Mouse (Mus musculus): ENCODE measurements around the gene Aadacl3. TPM values are rescaled to one million over a fixed set of nuclear protein-coding genes. Genes with fewer than 3 reads are reported as not detected.

Gene Aadacl3
- polyA plus RNA-seq, 1 experiment: not detected

- no peak overlapping the region for H3K4me3 ChIP-seq (ENCODE audit: insufficient read depth, low read length)
- no peaks in the 10 kb centered on the region for H3K4me1 ChIP-seq (ENCODE audit: control insufficient read depth, insufficient read depth, low read length)
- H3K27ac ChIP-seq (ENCODE audit: insufficient read depth, low read length): no peak overlapping the region
- TF ChIP-seq CTCF (IDR thresholded peaks at IDR 0.05; ENCODE audit: extremely low read depth, insufficient read depth, low read length) (no peak), POLR2A (IDR thresholded peaks at IDR 0.05; ENCODE audit: extremely low read depth, insufficient read depth, low read length) (no peak)
These were observed 30.3 kb downstream of the Aadacl3 start for GRCm38 (mm10) chr4:144433216-144433615.

- no peak overlapping the region for H3K27ac ChIP-seq (ENCODE audit: insufficient read depth, low read length)
- TF ChIP-seq CTCF (IDR thresholded peaks at IDR 0.05; ENCODE audit: extremely low read depth, insufficient read depth, low read length) (no peak), POLR2A (IDR thresholded peaks at IDR 0.05; ENCODE audit: extremely low read depth, insufficient read depth, low read length) (no peak)
- H3K4me3 ChIP-seq (ENCODE audit: insufficient read depth, low read length): no peak overlapping the region
- H3K4me1 ChIP-seq (ENCODE audit: control insufficient read depth, insufficient read depth, low read length): no peaks in the 10 kb centered on the region
These were observed 32.8 kb downstream of the Aadacl3 start for GRCm38 (mm10) chr4:144430723-144431122.

- no peaks in the 10 kb centered on the region for H3K4me1 ChIP-seq (ENCODE audit: control insufficient read depth, insufficient read depth, low read length)
- TF ChIP-seq POLR2A (IDR thresholded peaks at IDR 0.05; ENCODE audit: extremely low read depth, insufficient read depth, low read length) (no peak), CTCF (IDR thresholded peaks at IDR 0.05; ENCODE audit: extremely low read depth, insufficient read depth, low read length) (no peak)
- no peak overlapping the region for H3K27ac ChIP-seq (ENCODE audit: insufficient read depth, low read length)
- H3K4me3 ChIP-seq (ENCODE audit: insufficient read depth, low read length): no peak overlapping the region
These were observed 34.7 kb downstream of the Aadacl3 start for GRCm38 (mm10) chr4:144428868-144429267.

GRCm38 (mm10) chr4:144424590-144424989 lies 39.0 kb downstream of the Aadacl3 start:
- no peak overlapping the region for H3K27ac ChIP-seq (ENCODE audit: insufficient read depth, low read length)
- no peaks in the 10 kb centered on the region for H3K4me1 ChIP-seq (ENCODE audit: control insufficient read depth, insufficient read depth, low read length)
- H3K4me3 ChIP-seq (ENCODE audit: insufficient read depth, low read length): no peak overlapping the region
- TF ChIP-seq CTCF (IDR thresholded peaks at IDR 0.05; ENCODE audit: extremely low read depth, insufficient read depth, low read length) (no peak), POLR2A (IDR thresholded peaks at IDR 0.05; ENCODE audit: extremely low read depth, insufficient read depth, low read length) (no peak)

GRCm38 (mm10) chr4:144420644-144421043 lies 42.9 kb downstream of the Aadacl3 start:
- Histone ChIP-seq H3K27ac (ENCODE audit: insufficient read depth, low read length) (no peak overlapping the region), H3K4me3 (ENCODE audit: insufficient read depth, low read length) (no peak overlapping the region), H3K4me1 (ENCODE audit: control insufficient read depth, insufficient read depth, low read length) (no peaks in the 10 kb centered on the region)
- TF ChIP-seq CTCF (IDR thresholded peaks at IDR 0.05; ENCODE audit: extremely low read depth, insufficient read depth, low read length): no peak
- TF ChIP-seq POLR2A (IDR thresholded peaks at IDR 0.05; ENCODE audit: extremely low read depth, insufficient read depth, low read length): no peak

- no peaks in the 10 kb centered on the region for H3K4me1 ChIP-seq (ENCODE audit: control insufficient read depth, insufficient read depth, low read length)
- TF ChIP-seq CTCF (IDR thresholded peaks at IDR 0.05; ENCODE audit: extremely low read depth, insufficient read depth, low read length): no peak
- no peak for TF ChIP-seq POLR2A (IDR thresholded peaks at IDR 0.05; ENCODE audit: extremely low read depth, insufficient read depth, low read length)
- no peak within 1 kb of the TSS for H3K27ac ChIP-seq (ENCODE audit: insufficient read depth, low read length)
- no peak within 1 kb of the TSS for H3K4me3 ChIP-seq (ENCODE audit: insufficient read depth, low read length)
These were observed 55.3 kb downstream of the Aadacl3 start, which contains the start of gene Pramef12 for GRCm38 (mm10) chr4:144408290-144408689. Gene Pramef12, minus strand, starts transcription at chr4:144408464.

GRCm38 (mm10) chr4:144406261-144406660 lies 57.3 kb downstream of the Aadacl3 start:
- no peak overlapping the region for H3K27ac ChIP-seq (ENCODE audit: insufficient read depth, low read length)
- no peak for TF ChIP-seq POLR2A (IDR thresholded peaks at IDR 0.05; ENCODE audit: extremely low read depth, insufficient read depth, low read length)
- TF ChIP-seq CTCF (IDR thresholded peaks at IDR 0.05; ENCODE audit: extremely low read depth, insufficient read depth, low read length): no peak
- no peak overlapping the region for H3K4me3 ChIP-seq (ENCODE audit: insufficient read depth, low read length)
- H3K4me1 ChIP-seq (ENCODE audit: control insufficient read depth, insufficient read depth, low read length): no peaks in the 10 kb centered on the region

- no peak overlapping the region for H3K4me3 ChIP-seq (ENCODE audit: insufficient read depth, low read length)
- TF ChIP-seq POLR2A (IDR thresholded peaks at IDR 0.05; ENCODE audit: extremely low read depth, insufficient read depth, low read length) (no peak), CTCF (IDR thresholded peaks at IDR 0.05; ENCODE audit: extremely low read depth, insufficient read depth, low read length) (no peak)
- no peaks in the 10 kb centered on the region for H3K4me1 ChIP-seq (ENCODE audit: control insufficient read depth, insufficient read depth, low read length)
These were observed 59.0 kb downstream of the Aadacl3 start for GRCm38 (mm10) chr4:144404456-144405086.

More at GRCm38 (mm10) chr4:144404456-144405086, 59.0 kb downstream of the Aadacl3 start:
- no peak overlapping the region for H3K27ac ChIP-seq (ENCODE audit: insufficient read depth, low read length)

Other genes with a start within 250 kb of the Aadacl3 start
- gene Pramel5, start 183.3 kb downstream of the Aadacl3 start, polyA plus RNA-seq (2012; rRNA removed): not detected in 2 replicates
- not detected in 2 replicates for gene Gm13128, start 133.5 kb downstream of the Aadacl3 start, polyA plus RNA-seq (2012; rRNA removed)
- gene Gm13119, start 105.8 kb downstream of the Aadacl3 start, polyA plus RNA-seq (2012; rRNA removed): not detected in 2 replicates
- not detected in 2 replicates for gene Pramef20, start 85.8 kb downstream of the Aadacl3 start, polyA plus RNA-seq (2012; rRNA removed)
- not detected in 2 replicates for gene Pramef12, start 55.3 kb downstream of the Aadacl3 start, polyA plus RNA-seq (2012; rRNA removed)
- gene 1700012P22Rik, start 25.0 kb downstream of the Aadacl3 start, polyA plus RNA-seq (2012; rRNA removed): not detected in 2 replicates
- gene Gm9944, start 10.4 kb downstream of the Aadacl3 start, polyA plus RNA-seq (2012; rRNA removed): not detected in 2 replicates
- gene 9430007A20Rik, start 56.1 kb upstream of the Aadacl3 start, polyA plus RNA-seq (2012; rRNA removed): not detected in 2 replicates
- not detected in 2 replicates for gene Gm13124, start 101.4 kb upstream of the Aadacl3 start, polyA plus RNA-seq (2012; rRNA removed)
- gene Aadacl4, start 150.0 kb upstream of the Aadacl3 start, polyA plus RNA-seq (2012; rRNA removed): not detected in 2 replicates
- gene Gm436, start 222.6 kb upstream of the Aadacl3 start, polyA plus RNA-seq (2012; rRNA removed): not detected in 2 replicates

Measured in cortical plate, adult 2 months (tissue).